Mouse (Mus musculus) myocyte (in vitro differentiated cells): ENCODE results near the gene Dnah10.

Source experiments
- CEBPB ChIP-seq: IDR thresholded peaks from 2 replicates; pipeline ENCODE4 v1.6.1; 2011; ENCODE audit warnings: mild to moderate bottlenecking, moderate library complexity; ENCODE audit not compliant: poor library complexity, insufficient read depth, severe bottlenecking
- E2F4 ChIP-seq: IDR thresholded peaks from one replicate; pipeline ENCODE4 v1.6.1; 2011; ENCODE audit warnings: mild to moderate bottlenecking, control low read depth, moderate library complexity; ENCODE audit not compliant: insufficient read depth
- MAX ChIP-seq: IDR thresholded peaks from one replicate; pipeline ENCODE4 v1.6.1; 2011; ENCODE audit warnings: low read depth, mild to moderate bottlenecking, control low read depth
- MYOD1 ChIP-seq, 3 experiments: IDR thresholded peaks; one replicate each; pipeline ENCODE4 v1.6.1; 2011; ENCODE audit warnings: control low read depth in 2 of 3, low read depth in 2 of 3, mild to moderate bottlenecking in 2 of 3, moderate library complexity in 1 of 3; ENCODE audit not compliant: insufficient read length in 2 of 3, control insufficient read depth in 1 of 3
- MYOG ChIP-seq, 3 experiments: IDR thresholded peaks; one replicate each; pipeline ENCODE4 v1.6.1; 2011; ENCODE audit warnings: control low read depth in 2 of 3, low read depth in 2 of 3, mild to moderate bottlenecking in 2 of 3; ENCODE audit not compliant: insufficient read length in 2 of 3, control insufficient read depth in 1 of 3, insufficient read depth in 1 of 3
- POLR2A ChIP-seq: IDR thresholded peaks from one replicate; pipeline ENCODE4 v1.6.1; 2011; ENCODE audit warnings: low read depth, mild to moderate bottlenecking, control low read depth, moderate library complexity; ENCODE audit not compliant: insufficient read length
- SRF ChIP-seq: IDR thresholded peaks from one replicate; pipeline ENCODE4 v1.6.1; 2011; ENCODE audit warnings: low read depth; ENCODE audit not compliant: control insufficient read depth, insufficient read length
- TCF12 ChIP-seq: IDR thresholded peaks from one replicate; pipeline ENCODE4 v1.6.1; 2011; ENCODE audit warnings: mild to moderate bottlenecking, control low read depth; ENCODE audit not compliant: poor library complexity, insufficient read depth, severe bottlenecking
- USF1 ChIP-seq: IDR thresholded peaks from one replicate; pipeline ENCODE4 v1.6.1; 2011; ENCODE audit warnings: low read depth, mild to moderate bottlenecking, control low read depth, moderate library complexity

DNA sequence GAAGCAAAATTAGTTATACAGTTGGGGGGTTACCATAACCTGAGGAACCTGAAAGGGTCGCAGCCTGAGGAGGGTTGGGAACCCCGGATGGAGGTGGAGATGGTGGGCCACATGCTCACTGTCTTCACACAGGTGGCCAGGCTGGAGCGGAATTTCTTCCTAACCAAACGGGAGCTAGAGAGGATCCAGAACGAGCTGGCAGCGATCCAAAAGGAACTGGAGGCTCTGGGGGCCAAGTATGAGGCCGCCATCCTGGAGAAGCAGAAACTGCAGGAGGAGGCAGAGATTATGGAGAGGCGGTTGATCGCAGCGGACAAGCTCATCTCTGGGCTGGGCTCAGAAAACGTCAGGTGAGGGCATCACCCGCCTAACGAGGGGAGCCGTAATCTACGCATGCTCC is 92.2 kb downstream of the Dnah10 start:
- TF ChIP-seq USF1 (no peak), MAX (no peak), POLR2A (no peak), TCF12 (no peak), E2F4 (no peak), MYOD1 (IDR thresholded peaks at IDR 0.05; ENCODE audit: control insufficient read depth in 1 of 3, insufficient read length in 2 of 3, low read depth in 2 of 3) (no peak), CEBPB (no peak), MYOG (IDR thresholded peaks at IDR 0.05; ENCODE audit: control insufficient read depth in 1 of 3, insufficient read depth in 1 of 3, insufficient read length in 2 of 3, low read depth in 2 of 3) (no peak), SRF (no peak)
